Mouse (Mus musculus): ENCODE data around the gene Wdr43.
"Not testable (repeated sequence)": the region's sequence is repeated elsewhere in the genome, so short reads cannot be mapped to it uniquely, and the experiment has no call there.

Gene Wdr43

DNA sequence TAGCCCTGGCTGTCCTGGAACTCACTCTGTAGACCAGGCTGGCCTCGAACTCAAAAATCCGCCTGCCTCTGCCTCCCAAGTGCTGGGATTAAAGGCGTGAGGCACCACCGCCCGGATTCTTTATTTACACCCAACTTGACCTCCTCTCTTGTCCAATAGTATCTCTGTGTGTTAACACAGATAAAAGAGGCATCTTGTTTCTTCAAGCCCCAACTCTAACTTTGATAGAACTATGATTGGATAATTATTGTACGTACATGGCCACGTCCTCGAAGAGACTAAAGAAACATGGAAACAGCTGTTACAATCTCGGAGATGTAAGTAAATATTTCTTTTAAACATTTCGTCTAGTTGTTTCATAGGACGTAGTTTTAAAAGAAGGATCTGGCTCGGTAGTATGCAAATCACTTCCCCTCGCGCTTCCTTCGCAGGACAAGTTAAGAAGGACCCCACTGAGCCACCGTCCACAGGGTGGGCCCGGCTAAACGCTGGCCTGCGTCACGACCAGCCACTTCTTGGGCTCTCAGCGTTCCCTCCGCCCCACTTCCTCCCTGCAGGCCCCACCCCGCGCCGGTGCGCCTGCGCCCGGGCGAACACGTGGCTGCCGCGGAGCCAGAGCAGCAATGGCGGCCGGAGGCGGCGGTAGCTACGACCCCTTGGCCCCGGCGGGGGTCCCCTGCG is at the start of gene Wdr43:
TSS of gene Wdr43 (plus strand) at position 258 of the 681 bp plus-strand sequence.
- DNase-seq (ENCODE audit: low read depth, low spot score), result peak; percentile 96

DNA sequence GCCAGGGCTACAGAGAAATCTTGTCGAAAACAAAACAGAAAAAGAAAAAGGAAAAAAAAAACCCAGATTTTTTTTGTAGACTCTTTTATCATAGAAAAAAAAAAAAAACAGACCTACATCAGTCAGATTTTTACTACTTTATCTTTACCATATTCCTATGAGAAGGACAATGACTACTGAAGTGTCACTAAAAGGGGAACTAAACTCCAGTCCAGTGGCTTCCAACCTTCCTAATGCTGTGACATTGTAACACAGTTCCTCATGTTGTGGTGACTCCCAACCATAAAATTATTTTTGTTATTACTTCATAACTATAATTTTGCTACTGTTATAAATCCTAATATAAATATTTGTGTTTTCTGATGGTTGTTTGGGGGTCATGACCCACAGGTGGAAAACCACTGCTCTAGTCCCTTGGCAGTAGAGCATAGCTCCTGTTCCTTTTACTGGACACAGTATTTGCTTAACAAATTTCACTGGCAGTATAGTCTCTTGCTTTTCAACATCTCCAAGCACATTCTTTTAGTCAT is 36.5 kb upstream of the Wdr43 start:
- no peak for DNase-seq (ENCODE audit: low read depth, low spot score)

DNA sequence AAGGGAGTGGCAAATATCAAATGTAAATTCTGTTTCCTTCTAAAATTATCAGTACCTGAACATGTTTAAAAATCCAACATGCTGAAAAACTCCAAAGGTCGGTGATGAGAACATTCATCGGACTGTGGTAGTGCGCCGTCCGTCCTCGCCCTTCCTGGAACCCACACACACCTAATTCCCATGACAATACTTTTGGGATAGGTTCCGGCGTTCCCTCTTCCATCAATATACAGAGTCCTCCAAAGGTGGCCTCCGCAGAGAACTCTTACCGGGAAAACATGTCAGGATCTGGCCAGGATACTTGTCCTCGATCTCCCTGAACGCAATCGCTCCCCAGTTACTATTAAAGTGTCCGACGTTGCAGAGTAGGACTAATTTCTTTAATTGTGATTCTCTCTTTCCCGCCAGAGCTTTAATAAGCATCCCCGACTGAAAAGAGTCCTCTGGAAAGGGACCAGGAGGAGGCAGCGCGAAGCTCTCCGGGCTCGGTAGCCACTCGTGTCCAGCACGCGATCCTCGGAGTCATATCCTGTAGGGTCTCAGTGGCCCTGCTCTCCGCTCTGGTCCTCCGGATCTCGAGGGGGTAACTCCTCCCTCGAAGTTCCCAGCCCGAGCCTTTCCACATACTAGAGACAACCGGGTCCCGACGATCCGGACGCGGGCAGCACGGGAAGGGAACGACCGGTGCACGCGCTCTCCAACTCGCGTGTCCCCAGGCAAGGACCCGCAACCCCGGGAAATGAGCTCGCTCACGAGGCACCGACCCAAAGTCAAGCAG is 17.6 kb upstream of the Wdr43 start:
- peak; percentile 3 for DNase-seq (ENCODE audit: low read depth, low spot score)

DNA sequence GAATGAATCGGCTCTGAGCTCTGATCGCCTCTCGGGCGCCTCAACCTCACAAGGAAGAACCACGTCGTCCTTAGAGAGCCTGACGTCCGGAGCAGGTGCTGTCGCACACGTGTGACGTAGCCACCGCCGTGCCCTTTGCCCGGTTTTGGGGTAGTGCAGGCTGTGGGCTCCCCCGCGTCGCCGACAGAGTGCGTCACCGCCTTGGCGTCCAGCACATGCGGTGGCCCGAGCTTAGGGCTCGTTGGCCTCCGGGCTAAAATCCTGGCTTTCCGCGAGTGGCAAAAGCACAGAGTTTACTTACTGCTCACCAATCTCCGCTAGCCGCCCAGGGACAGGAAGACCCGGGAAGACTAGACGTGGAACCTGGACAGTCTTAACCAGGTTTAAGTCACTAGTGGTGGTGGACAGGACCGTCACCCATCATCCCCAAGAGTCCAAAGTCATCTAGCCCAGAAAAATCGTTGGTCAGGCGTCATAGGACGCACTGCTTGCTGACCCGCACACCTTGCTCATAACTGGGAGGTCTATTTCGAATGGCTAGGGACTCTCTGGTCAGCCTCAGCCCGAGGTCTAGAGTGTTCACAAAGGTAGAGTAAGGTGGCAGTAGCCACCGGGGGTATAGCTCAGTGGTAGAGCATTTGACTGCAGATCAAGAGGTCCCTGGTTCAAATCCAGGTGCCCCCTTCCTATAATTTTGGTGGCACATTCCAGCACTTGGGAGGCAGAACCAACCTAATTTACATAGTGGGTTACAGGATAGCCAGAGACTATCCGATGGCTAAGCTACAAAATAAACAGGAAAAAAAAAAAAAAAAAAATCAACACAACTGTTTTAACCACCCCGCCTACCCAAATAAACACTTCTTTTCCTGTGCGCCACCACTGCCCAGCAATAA is 16.8 kb upstream of the Wdr43 start:
- peak; percentile 93 for DNase-seq (ENCODE audit: low read depth, low spot score)

DNA sequence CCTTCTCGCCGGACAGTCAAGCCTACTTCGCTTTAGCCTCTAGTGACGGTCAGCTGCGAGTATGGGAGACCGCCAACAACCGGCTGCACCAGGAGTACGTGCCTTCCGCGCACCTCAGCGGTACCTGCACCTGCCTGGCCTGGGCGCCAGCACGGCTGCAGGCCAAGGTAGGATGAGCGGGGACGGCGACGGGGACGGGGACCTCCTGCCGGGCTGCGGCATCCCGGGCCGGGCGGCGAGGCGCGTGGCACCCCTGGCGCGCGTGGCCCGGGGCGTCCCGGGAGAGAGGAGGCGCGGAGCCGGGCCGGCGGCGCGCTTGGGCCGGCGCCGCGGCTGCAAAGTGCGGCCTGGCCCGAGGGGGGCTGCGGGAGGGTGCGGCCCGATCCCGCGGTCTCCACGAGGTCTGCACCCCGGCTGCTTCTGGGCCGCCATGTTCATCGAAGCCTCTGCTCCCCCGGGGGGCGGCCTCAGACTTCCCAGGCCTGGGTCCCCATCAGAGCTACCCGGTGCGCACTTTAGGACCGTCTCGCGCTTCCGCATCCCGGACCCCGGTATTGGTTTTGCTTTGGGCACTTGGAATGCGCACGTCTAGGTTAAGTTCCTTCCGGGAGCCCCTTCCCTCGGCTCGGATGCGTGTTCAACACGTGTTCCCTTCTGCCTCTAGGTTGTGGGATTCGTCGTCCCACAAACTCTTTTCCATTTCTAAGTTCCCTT is 781 bp downstream of the Wdr43 start:
- DNase-seq (ENCODE audit: low read depth, low spot score), result peak; percentile 8

DNA sequence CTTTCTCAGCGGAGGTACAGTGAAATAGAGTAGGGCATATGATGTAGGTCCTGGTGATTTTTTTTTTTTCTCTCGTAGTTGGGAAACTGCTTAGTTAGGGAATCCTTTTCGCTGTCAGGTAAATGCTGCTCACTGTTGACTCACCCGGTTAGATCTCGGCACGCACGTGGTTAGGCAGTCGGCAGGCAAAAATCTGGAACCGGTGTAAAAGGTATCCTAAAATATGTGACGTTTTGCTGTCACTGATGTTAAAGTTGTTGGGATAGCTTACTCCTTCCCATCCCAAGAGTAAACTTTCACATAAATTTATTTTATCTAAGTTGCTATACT is 1.3 kb downstream of the Wdr43 start:
- DNase-seq (ENCODE audit: low read depth, low spot score), result no peak

DNA sequence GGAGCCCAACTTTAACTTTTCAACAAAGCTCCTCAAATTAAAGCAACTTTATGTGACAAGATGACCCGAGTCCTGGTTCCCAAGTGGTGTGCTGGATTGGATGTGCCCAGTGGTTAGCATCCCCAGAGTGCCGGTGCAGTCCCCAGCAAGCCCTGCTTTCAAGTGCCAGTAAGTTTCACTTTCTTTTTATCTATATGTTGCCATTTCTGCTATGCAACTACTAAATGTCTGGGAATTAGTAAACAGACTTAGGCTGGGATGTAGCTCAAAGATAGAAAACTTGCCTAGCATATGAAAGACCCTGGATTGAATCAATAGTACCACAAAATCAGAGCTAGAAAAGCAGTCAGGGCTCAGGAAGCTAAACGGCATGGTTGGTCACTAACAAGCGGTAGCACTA is 2.3 kb downstream of the Wdr43 start:
- no peak for DNase-seq (ENCODE audit: low read depth, low spot score)

DNA sequence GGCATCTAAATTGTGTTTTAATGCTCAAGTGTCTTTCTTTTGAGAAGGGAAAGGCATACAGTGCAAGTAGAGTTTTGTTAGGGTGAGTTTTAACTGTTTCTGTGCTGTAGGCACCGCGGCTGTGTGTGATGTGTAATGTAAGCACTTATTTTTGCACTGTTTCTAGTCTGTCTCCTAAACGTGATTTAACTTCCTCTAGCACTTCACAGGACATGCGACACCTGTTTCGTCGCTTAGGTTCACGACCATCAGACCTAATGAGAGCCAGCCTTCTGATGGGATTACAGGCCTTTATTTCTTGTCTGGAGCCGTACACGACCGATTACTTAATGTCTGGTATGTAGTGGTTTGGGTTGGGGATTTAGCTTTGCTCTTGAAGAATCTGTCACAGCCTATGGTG is 16.1 kb downstream of the Wdr43 start:
- DNase-seq (ENCODE audit: low read depth, low spot score), result no peak

DNA sequence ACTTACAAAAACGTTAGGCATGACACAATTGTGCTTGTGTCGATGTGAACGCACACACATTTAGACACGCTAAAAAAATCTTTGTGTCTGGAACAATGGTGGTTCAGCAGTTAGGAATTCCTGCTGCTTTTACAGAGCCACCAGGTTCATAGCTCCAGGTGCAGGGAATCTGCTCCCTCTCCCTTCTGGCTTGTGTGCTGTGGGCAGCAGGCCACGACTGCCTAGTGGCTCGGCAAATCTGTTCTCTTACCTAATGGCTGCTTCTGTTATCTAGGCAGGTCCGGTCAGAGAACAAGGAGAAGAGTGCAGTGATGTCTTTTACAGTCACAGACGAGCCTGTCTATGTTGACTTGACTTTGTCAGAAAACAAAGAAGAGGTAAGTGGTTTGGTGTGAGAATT is 17.7 kb downstream of the Wdr43 start:
- no peak for DNase-seq (ENCODE audit: low read depth, low spot score)

DNA sequence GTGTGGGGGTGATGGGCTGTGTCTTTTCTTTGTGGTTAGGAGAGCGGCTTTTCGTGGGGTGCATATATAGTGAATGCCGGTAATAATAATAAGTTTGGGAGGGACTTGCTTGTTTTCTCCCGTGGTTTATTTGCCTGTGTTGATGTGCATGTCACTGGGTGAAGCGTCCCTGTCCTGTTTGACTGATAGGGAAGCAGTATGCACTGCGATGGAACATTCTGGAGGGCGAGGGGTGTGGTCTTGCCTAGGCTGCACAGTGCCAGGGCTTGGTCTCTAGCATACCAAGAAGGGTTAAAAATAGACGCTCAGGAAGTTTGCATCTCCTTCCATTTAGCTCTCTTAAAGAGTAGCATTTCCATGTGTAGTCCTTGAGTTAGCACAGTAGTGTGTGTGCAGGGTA is 21.1 kb downstream of the Wdr43 start:
- DNase-seq (ENCODE audit: low read depth, low spot score), result no peak

DNA sequence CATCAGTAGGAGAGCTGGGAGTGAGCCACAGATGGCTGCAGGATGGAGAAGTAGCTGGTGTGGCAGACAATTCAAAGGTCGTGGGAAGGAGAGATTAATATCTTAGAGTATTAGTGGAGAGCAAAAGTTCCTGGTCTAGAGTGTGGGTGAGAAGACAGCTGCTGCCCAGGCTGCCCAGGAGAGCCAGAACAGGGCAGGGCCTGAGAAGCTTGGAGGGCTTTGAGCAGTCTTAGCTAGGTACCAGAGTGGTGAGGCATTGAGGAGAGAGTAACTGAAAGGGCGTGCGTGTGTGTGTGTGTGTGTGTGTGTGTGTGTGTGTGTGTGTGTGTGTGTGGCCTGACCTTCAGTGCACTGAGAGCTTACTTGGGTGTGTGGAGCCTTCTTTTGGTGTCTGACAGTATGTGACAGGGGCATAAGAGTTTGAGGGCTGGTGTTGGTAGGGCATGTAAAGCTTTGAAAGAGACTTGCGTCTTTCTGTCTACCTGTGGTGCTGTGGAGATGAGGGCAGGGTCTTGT is 22.1 kb downstream of the Wdr43 start:
- no peak for DNase-seq (ENCODE audit: low read depth, low spot score)

DNA sequence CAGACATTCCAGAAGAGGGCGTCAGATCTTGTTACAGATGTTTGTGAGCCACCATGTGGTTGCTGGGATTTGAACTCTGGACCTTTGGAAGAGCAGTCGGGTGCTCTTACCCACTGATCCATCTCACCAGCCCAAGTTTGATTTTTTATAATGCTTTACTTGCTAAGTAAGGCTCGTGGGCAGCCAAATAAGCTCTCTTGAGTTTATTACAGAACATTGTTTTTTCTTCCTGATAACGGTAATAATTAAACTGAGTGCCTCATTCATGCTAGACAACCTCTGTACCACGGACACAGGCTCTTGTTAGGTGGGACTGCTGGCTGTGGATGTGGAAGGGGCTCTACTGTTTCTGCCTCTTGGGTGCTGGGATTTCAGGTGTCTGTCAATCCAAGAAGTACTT is 23.4 kb downstream of the Wdr43 start:
- DNase-seq (ENCODE audit: low read depth, low spot score), result not testable (repeated sequence)

DNA sequence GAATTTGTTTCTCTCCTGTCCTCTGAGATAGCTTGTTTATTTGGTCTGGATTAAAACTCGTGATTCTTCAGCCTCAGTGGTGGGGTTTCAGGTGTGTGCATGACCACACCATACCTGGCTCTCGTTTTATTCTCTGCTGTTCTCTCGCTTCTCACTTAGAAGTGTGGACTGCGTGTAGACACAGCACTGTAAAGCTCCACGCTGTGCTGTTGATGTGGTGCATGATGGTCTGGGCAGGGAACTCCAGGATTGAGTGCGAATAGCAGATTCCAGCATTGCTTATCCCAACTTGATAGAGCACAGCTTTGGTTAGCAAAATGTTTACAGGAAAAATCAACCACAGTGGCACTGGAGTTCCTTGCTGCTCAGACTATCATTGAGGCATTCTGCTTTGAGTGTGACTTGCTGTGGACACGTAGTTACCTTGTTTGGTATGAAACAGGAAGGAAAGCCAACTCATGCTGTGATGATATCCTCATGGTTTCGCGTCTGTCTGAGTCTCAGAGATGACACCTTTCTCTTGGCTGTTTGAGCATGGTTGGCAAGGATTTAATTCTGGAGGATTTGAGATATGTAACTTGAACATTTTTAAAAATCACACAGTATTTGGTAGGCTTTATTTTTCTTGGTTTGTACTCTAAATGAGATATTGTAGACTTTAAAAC is 24.9 kb downstream of the Wdr43 start:
- DNase-seq (ENCODE audit: low read depth, low spot score), result no peak

DNA sequence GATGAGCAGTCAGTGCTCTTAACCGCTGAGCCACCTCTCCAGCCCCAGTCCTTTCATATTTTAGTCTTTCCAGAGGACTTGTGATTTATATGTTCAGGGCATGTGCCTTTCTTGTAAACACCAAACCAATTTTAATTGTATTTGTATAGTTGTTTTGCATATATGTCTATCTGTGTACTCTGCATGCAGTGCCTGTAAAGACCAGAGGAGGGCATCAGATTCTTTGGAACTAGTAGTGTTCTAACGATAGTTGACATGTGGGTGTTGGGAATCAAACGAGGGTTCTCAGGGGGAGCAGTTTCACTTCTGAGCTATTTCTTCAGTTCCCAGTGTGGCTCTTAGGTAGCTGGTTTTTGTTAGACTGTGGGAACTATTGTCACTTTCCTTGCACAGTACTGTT is 26.5 kb downstream of the Wdr43 start:
- no peak for DNase-seq (ENCODE audit: low read depth, low spot score)

DNA sequence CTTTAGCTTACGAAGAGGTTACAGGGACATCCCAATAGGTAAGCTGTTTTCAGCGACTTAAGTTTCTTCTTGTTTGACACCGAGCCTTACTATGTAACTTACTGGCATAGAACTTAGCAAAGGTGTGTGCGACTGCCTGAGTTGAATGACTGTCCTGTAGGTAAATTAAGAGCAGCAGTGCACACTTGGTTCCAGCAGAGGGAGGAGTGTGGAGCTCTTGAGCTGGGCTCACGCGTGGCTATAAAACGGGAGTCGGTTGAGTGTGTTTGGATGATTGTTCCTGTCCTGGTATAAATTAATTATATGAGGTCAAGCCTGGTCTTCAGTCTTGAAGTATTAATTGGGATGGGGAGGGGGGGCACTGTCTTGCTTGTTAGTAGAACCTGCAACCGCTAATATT is 34.3 kb downstream of the Wdr43 start:
- no peak for DNase-seq (ENCODE audit: low read depth, low spot score)

DNA sequence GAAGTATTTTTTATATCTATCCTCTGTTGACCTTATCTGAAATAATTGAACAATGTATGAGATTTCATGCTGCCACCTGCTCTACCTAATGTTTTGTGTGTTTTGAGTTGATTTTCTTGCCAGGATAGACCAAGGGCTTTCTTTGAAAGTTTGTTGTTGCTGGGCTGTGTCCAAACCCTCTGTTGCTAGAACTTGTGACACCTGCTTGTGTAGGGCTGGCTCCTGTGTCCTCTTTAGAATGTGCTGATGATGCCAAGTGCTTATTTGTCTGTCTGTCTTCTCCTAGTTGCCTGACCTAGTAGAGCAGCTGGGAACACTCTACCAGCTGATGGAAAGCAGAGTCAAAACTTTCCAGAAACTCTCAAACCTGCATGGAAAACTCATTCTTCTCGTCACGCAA is 36.8 kb downstream of the Wdr43 start:
- no peak for DNase-seq (ENCODE audit: low read depth, low spot score)

DNA sequence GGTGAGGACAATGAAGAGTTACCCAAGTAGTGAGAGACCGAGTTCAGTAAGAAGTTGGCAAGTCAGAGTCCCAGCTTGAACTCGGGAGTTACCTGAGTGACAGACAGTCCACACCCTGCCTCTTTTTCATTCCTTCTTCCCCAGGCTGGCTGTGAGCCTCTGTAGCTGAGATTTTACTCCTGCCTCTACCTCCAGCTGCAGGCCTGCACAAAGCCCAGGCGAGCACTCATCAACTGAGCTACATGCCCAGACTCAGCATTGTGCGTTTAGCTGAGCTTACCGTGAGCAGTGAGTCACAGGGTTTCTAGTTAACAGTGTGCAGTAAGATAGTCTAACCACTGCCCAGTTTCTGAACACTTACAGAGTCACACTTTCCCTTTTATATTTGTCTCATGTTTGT is 37.2 kb downstream of the Wdr43 start:
- DNase-seq (ENCODE audit: low read depth, low spot score), result no peak

DNA sequence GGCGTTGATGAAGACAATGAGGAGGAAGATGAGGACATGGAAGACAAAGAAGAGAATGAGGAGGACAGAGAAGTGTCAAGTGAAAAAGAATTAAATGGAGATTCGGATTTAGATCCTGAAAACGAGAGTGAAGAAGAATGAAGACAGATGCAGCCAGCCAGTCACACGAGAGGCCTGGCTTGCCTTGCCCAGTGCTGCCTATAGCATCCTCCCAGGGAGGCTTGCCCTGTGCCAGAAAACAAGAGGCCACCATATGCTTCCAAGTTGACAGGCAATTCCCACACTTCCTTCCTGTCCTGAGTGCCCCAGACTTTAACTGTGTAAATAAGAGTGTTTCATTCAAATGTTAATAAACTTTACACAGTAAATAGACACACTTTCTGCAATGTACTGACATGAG is 41.8 kb downstream of the Wdr43 start:
- no peak for DNase-seq (ENCODE audit: low read depth, low spot score)

DNA sequence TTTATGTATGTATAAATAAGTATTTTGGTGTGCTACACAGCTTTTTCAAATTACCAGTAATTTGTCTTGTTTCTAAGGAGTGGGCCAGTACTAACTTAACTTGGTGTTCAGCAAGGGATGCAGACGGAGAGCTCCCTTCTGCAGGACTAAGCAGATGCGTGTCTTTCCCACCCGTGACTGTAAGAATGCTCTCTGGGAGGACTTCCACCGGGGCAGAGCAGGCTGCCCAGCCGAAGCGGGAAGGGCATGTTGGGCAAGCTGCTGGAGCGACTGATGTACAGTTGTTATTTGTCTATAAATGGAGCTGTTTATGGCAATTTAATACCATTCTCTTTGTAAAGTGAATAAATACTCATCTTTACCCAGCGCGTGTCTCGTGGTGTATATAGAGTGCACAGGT is 43.0 kb downstream of the Wdr43 start:
- no peak for DNase-seq (ENCODE audit: low read depth, low spot score)

DNA sequence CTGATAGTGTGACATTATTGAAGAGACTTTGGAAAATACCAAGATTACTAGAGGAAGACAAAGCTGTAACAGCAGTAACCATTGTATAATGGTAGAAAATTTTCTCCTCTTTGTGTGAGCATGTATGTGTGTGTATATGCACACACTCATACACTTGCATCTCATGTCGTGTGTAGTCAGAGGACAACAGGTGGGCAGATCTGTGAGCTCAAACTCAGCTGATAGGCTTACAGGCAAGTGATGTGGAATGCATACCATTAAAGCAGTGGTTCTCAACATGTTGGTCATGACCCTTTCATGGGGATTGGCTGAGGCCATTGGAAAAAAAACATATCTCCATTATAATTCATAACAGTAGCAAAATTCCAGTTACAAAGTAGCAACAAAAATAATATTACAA is 44.7 kb downstream of the Wdr43 start:
- no peak for DNase-seq (ENCODE audit: low read depth, low spot score)

DNA sequence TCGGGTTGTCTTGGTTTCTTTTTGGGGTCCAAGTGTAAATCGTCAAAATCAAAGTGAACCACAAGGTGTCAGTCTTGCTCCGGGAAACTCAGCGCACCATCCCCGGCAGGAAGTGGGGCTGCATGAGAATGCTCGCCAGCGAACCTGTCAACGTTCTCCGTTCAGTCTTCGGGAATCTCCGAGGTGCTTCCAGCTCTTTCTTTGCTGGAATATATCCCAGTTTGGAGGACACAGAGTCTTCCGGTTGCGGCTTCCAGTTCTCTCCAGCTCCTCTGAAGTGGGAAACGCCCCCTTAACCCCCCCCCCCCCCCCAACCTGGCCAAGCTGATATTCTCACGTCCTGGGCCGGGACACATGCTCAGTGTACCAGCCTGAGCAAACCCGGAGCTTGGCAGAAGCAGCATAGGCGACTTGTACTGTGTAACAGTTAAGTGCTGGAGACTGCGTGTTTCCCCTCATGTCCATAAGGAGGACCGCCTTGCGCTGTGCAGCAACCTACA is 47.1 kb downstream of the Wdr43 start:
- peak; percentile 82 for DNase-seq (ENCODE audit: low read depth, low spot score)
